Mouse (Mus musculus) embryonic facial prominence, embryonic 13.5 days (tissue): ENCODE results near the gene Fam213b. TPM values are rescaled to one million over a fixed set of nuclear protein-coding genes. Genes with fewer than 3 reads are reported as not detected.

Experiments used
- ATAC-seq: fragments of 200-750 bp; cut with Nextera tagmentation; 2 replicates; pipeline ENCODE4 v1.8.0; 2017; ENCODE audit warnings: low read depth; ENCODE audit not compliant: insufficient number of reproducible peaks, insufficient read depth, low FRiP score, low TSS enrichment
- H3K27ac ChIP-seq: fragments of 300-500 bp; sonication (generic); 2 replicates; pipeline ENCODE4 v1.5.1; 2015; ENCODE audit warnings: moderate library complexity, mild to moderate bottlenecking, inconsistent platforms
- H3K27me3 ChIP-seq: fragments of 300-500 bp; sonication (generic); 2 replicates; pipeline ENCODE4 v1.6.1; 2015; ENCODE audit warnings: mild to moderate bottlenecking, inconsistent platforms
- H3K36me3 ChIP-seq: fragments of 300-500 bp; sonication (generic); 2 replicates; pipeline ENCODE4 v1.6.1; 2015; ENCODE audit warnings: mild to moderate bottlenecking, inconsistent platforms
- H3K4me1 ChIP-seq: fragments of 300-500 bp; sonication (generic); 2 replicates; pipeline ENCODE4 v1.6.1; 2015; ENCODE audit warnings: inconsistent platforms
- H3K4me2 ChIP-seq: fragments of 300-500 bp; sonication (generic); 2 replicates; pipeline ENCODE4 v1.6.1; 2015; ENCODE audit warnings: moderate library complexity, mild to moderate bottlenecking, inconsistent platforms
- H3K4me3 ChIP-seq: fragments of 300-500 bp; sonication (generic); 2 replicates; pipeline ENCODE4 v1.5.1; 2015; ENCODE audit warnings: mild to moderate bottlenecking, inconsistent platforms
- H3K9ac ChIP-seq: fragments of 300-500 bp; sonication (generic); 2 replicates; pipeline ENCODE4 v1.6.1; 2015; ENCODE audit warnings: mild to moderate bottlenecking, inconsistent platforms
- H3K9me3 ChIP-seq: fragments of 300-500 bp; sonication (generic); 2 replicates; pipeline ENCODE4 v1.6.1; 2016; ENCODE audit warnings: inconsistent platforms
- WGBS: fragments of 180-500 bp; shearing (Covaris S2); methylation state at CpG from one replicate; pipeline ENCODE4 v1.1.7; 2015; ENCODE audit warnings: mixed read lengths; 5-methylcytosine and 5-hydroxymethylcytosine counted together
- polyA plus RNA-seq: library from polyadenylated mRNA; unstranded; fragments of >200 nt; fragmentation: Nextera tagmentation; extraction: Ambion mirVana; gene quantifications from 2 replicates; pipeline ENCODE4 v1.2.1, GENCODE M21; 2015

Gene Fam213b
- polyA plus RNA-seq, 1 experiment from 2014 or later: 53.6 TPM

GRCm38 (mm10) chr4:154897676-154898465 lies 1.1 kb downstream of the Fam213b start:
- H3K9ac ChIP-seq: peak overlapping the region; percentile 80
- peaks cover 19% of the 10 kb centered on the region for H3K4me1 ChIP-seq
- H3K36me3 ChIP-seq: peaks cover 15% of the 10 kb centered on the region; the same call in 1 of the 2 replicates
- WGBS: 57% methylated on average over 6 of the region's 6 CpGs
- peak overlapping the region; percentile 44; the same call in 1 of the 2 replicates for H3K27ac ChIP-seq
- no peak for ATAC-seq
- H3K9me3 ChIP-seq: 0 out of 2 replicates have a peak, but pooled peaks cover 2% of the 10 kb centered on the region
- H3K4me3 ChIP-seq: peak overlapping the region; percentile 64
- peak overlapping the region; percentile 94 for H3K4me2 ChIP-seq
- no peaks in the 10 kb centered on the region for H3K27me3 ChIP-seq

- no peak overlapping the region for H3K27ac ChIP-seq
- H3K9ac ChIP-seq: no peak overlapping the region
- no peaks in the 10 kb centered on the region for H3K9me3 ChIP-seq
- H3K4me3 ChIP-seq: no peak overlapping the region
- peaks cover 19% of the 10 kb centered on the region for H3K4me1 ChIP-seq
- ATAC-seq: no peak
- 74% methylated on average over 5 of the region's 5 CpGs for WGBS
- H3K4me2 ChIP-seq: no peak overlapping the region
- H3K27me3 ChIP-seq: no peaks in the 10 kb centered on the region; the same call in 1 of the 2 replicates
- H3K36me3 ChIP-seq: peaks cover 15% of the 10 kb centered on the region; the same call in 1 of the 2 replicates
These were observed 3.4 kb downstream of the Fam213b start for GRCm38 (mm10) chr4:154895549-154895948.

- Histone ChIP-seq H3K4me3 (no peak overlapping the region), H3K9ac (no peak overlapping the region), H3K36me3 (peaks cover 2% of the 10 kb centered on the region; the same call in 1 of the 2 replicates), H3K9me3 (no peaks in the 10 kb centered on the region), H3K4me2 (no peak overlapping the region), H3K4me1 (no peaks in the 10 kb centered on the region), H3K27ac (no peak overlapping the region), H3K27me3 (no peaks in the 10 kb centered on the region; the same call in 1 of the 2 replicates)
- ATAC-seq: no peak
- 89% methylated on average over 14 of the region's 14 CpGs for WGBS
These were observed 8.0 kb downstream of the Fam213b start for GRCm38 (mm10) chr4:154890887-154891286.

GRCm38 (mm10) chr4:154887593-154888250 lies 11.2 kb downstream of the Fam213b start:
- no peaks in the 10 kb centered on the region for H3K36me3 ChIP-seq
- H3K27me3 ChIP-seq: peaks cover 2% of the 10 kb centered on the region; the same call in 1 of the 2 replicates
- WGBS: 76% methylated on average over 15 of the region's 15 CpGs
- no peak overlapping the region for H3K9ac ChIP-seq
- no peaks in the 10 kb centered on the region for H3K4me1 ChIP-seq
- ATAC-seq: no peak
- no peaks in the 10 kb centered on the region for H3K9me3 ChIP-seq
- H3K4me3 ChIP-seq: no peak overlapping the region
- H3K27ac ChIP-seq: no peak overlapping the region
- no peak overlapping the region for H3K4me2 ChIP-seq

- H3K4me3 ChIP-seq: no peak overlapping the region
- no peak for ATAC-seq
- H3K27ac ChIP-seq: no peak overlapping the region
- peaks cover 2% of the 10 kb centered on the region; the same call in 1 of the 2 replicates for H3K27me3 ChIP-seq
- H3K4me1 ChIP-seq: no peaks in the 10 kb centered on the region
- H3K36me3 ChIP-seq: no peaks in the 10 kb centered on the region
- H3K9ac ChIP-seq: 0 out of 2 replicates have a peak overlapping the region, but pooled peaks have one; percentile 27
- H3K4me2 ChIP-seq: no peak overlapping the region
- 66% methylated on average over 13 of the region's 13 CpGs for WGBS
- no peaks in the 10 kb centered on the region for H3K9me3 ChIP-seq
These were observed 11.9 kb downstream of the Fam213b start for GRCm38 (mm10) chr4:154886876-154887592.

- 0 out of 2 replicates have a peak, but pooled peaks cover 2% of the 10 kb centered on the region for H3K27me3 ChIP-seq
- no peak overlapping the region for H3K4me2 ChIP-seq
- WGBS: 70% methylated on average over 11 of the region's 11 CpGs
- H3K36me3 ChIP-seq: no peaks in the 10 kb centered on the region
- no peaks in the 10 kb centered on the region for H3K4me1 ChIP-seq
- ATAC-seq: no peak
- no peak overlapping the region for H3K9ac ChIP-seq
- no peaks in the 10 kb centered on the region for H3K9me3 ChIP-seq
- no peak overlapping the region for H3K4me3 ChIP-seq
- no peak overlapping the region for H3K27ac ChIP-seq
These were observed 13.5 kb downstream of the Fam213b start for GRCm38 (mm10) chr4:154885416-154885815.

- Histone ChIP-seq H3K27ac (no peak overlapping the region), H3K27me3 (0 out of 2 replicates have a peak, but pooled peaks cover 2% of the 10 kb centered on the region), H3K4me1 (peaks cover 5% of the 10 kb centered on the region; the same call in 1 of the 2 replicates), H3K36me3 (no peaks in the 10 kb centered on the region), H3K4me2 (no peak overlapping the region), H3K9ac (no peak overlapping the region), H3K9me3 (no peaks in the 10 kb centered on the region), H3K4me3 (no peak overlapping the region)
- WGBS: 26% methylated on average over 14 of the region's 14 CpGs
- ATAC-seq: no peak
These were observed 16.8 kb downstream of the Fam213b start for GRCm38 (mm10) chr4:154882014-154882659.

- Histone ChIP-seq H3K9me3 (no peaks in the 10 kb centered on the region), H3K27ac (no peak overlapping the region), H3K4me2 (no peak overlapping the region), H3K36me3 (no peaks in the 10 kb centered on the region), H3K9ac (no peak overlapping the region), H3K27me3 (0 out of 2 replicates have a peak, but pooled peaks cover 6% of the 10 kb centered on the region), H3K4me1 (peaks cover 5% of the 10 kb centered on the region; the same call in 1 of the 2 replicates), H3K4me3 (no peak overlapping the region)
- no peak for ATAC-seq
- 81% methylated on average over 6 of the region's 6 CpGs for WGBS
These were observed 18.2 kb downstream of the Fam213b start for GRCm38 (mm10) chr4:154880730-154881129.

- Histone ChIP-seq H3K9ac (peak overlapping the region; percentile 72), H3K4me2 (peak overlapping the region; percentile 65), H3K4me3 (peak overlapping the region; percentile 42), H3K36me3 (no peaks in the 10 kb centered on the region), H3K27me3 (0 out of 2 replicates have a peak, but pooled peaks cover 4% of the 10 kb centered on the region), H3K27ac (peak overlapping the region; percentile 82), H3K9me3 (no peaks in the 10 kb centered on the region), H3K4me1 (peaks cover 5% of the 10 kb centered on the region; the same call in 1 of the 2 replicates)
- ATAC-seq: peak; percentile 91
- 11% methylated on average over 18 of the region's 18 CpGs for WGBS
These were observed 20.9 kb downstream of the Fam213b start for GRCm38 (mm10) chr4:154877864-154878548.

- ATAC-seq: no peak
- Histone ChIP-seq H3K4me2 (no peak overlapping the region), H3K27ac (no peak overlapping the region), H3K27me3 (peaks cover 12% of the 10 kb centered on the region; the same call in 1 of the 2 replicates), H3K9me3 (no peaks in the 10 kb centered on the region), H3K9ac (no peak overlapping the region), H3K36me3 (no peaks in the 10 kb centered on the region), H3K4me1 (peaks cover 10% of the 10 kb centered on the region), H3K4me3 (no peak overlapping the region)
- WGBS: 79% methylated on average over 6 of the region's 6 CpGs
These were observed 25.7 kb downstream of the Fam213b start for GRCm38 (mm10) chr4:154873186-154873585.
